Mouse (Mus musculus): ENCODE results near the gene Rassf4.
"Not testable (repeated sequence)": the region's sequence is repeated elsewhere in the genome, so short reads cannot be mapped to it uniquely, and the experiment has no call there.

DNA sequence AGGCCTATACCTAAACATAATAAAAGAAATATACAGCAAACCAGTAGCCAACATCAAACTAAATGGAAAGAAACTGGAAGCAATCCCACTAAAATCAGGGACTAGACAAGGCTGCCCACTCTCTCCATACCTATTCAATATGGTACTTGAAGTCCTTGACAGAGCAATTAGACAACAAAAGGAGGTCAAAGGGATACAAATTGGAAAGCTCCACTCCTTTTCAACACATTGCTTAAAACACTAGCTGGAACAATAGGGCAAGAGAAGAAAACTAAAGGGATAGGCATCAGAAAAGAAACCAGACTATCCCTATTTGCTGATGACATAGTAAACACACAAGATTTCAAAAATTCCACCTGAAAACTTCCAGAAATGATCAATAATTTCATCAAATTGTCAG lies 72.8 kb downstream of the Rassf4 start:
- TF ChIP-seq CTCF (IDR thresholded peaks at IDR 0.05; ENCODE audit: low read depth, low read length); POLR2A (IDR thresholded peaks at IDR 0.05; ENCODE audit: extremely low read depth, insufficient read depth, low read length): not testable (repeated sequence)

All from liver, adult 2 months (tissue).